Mouse (Mus musculus): ENCODE results near the gene Mcrip2.
A peak's percentile ranks its signal among the peaks of the same experiment; 100 is the strongest.
"Not testable (repeated sequence)": the region's sequence is repeated elsewhere in the genome, so short reads cannot be mapped to it uniquely, and the experiment has no call there.

The Mcrip2 gene

GRCm38 (mm10) chr17:25880913-25881641 lies 12.5 kb upstream of the Mcrip2 start:
- peak; percentile 94 for DNase-seq (ENCODE audit: extremely low spot score)

- DNase-seq (ENCODE audit: extremely low spot score): peak; percentile 88
These were observed 11.8 kb upstream of the Mcrip2 start, which contains the start of gene Wfikkn1 for GRCm38 (mm10) chr17:25880196-25880910. Gene Wfikkn1 (minus strand): TSS chr17:25880858.

GRCm38 (mm10) chr17:25879750-25880149 lies 11.2 kb upstream of the Mcrip2 start:
- DNase-seq (ENCODE audit: extremely low spot score): no peak

- DNase-seq (ENCODE audit: extremely low spot score): peak; percentile 50
These were observed 10.7 kb upstream of the Mcrip2 start for GRCm38 (mm10) chr17:25879261-25879660.

GRCm38 (mm10) chr17:25878611-25879180 lies 10.1 kb upstream of the Mcrip2 start:
- no peak for DNase-seq (ENCODE audit: extremely low spot score)

- DNase-seq (ENCODE audit: extremely low spot score): no peak
These were observed 9.4 kb upstream of the Mcrip2 start for GRCm38 (mm10) chr17:25877741-25878610.

GRCm38 (mm10) chr17:25877025-25877424 lies 8.5 kb upstream of the Mcrip2 start:
- DNase-seq (ENCODE audit: extremely low spot score): no peak

GRCm38 (mm10) chr17:25876347-25876915 lies 7.9 kb upstream of the Mcrip2 start:
- DNase-seq (ENCODE audit: extremely low spot score): no peak

GRCm38 (mm10) chr17:25875171-25876136 lies 6.9 kb upstream of the Mcrip2 start:
- DNase-seq (ENCODE audit: extremely low spot score): peak; percentile 90

- DNase-seq (ENCODE audit: extremely low spot score): peak; percentile 95
These were observed 6.2 kb upstream of the Mcrip2 start, which contains the start of gene Mettl26 for GRCm38 (mm10) chr17:25874721-25875170. Gene Mettl26 (plus strand): TSS chr17:25875074.

- no peak for DNase-seq (ENCODE audit: extremely low spot score)
These were observed 5.7 kb upstream of the Mcrip2 start for GRCm38 (mm10) chr17:25874148-25874720.

- no peak for DNase-seq (ENCODE audit: extremely low spot score)
These were observed 5.0 kb upstream of the Mcrip2 start for GRCm38 (mm10) chr17:25873405-25874147.

- no peak for DNase-seq (ENCODE audit: extremely low spot score)
These were observed 4.1 kb upstream of the Mcrip2 start for GRCm38 (mm10) chr17:25872676-25873075.

- not testable (repeated sequence) for DNase-seq (ENCODE audit: extremely low spot score)
These were observed 3.0 kb upstream of the Mcrip2 start for GRCm38 (mm10) chr17:25871566-25871965.

GRCm38 (mm10) chr17:25869954-25870353 lies 1.4 kb upstream of the Mcrip2 start:
- no peak for DNase-seq (ENCODE audit: extremely low spot score)

- DNase-seq (ENCODE audit: extremely low spot score): no peak
These were observed 934 bp upstream of the Mcrip2 start for GRCm38 (mm10) chr17:25869498-25869897.

- peak; percentile 73 for DNase-seq (ENCODE audit: extremely low spot score)
These were observed 546 bp downstream of the Mcrip2 start for GRCm38 (mm10) chr17:25867836-25868600.

GRCm38 (mm10) chr17:25867509-25867835 lies 1.1 kb downstream of the Mcrip2 start:
- no peak for DNase-seq (ENCODE audit: extremely low spot score)
